Mouse (Mus musculus): ENCODE measurements around the gene Kazn. TPM values are rescaled to one million over a fixed set of nuclear protein-coding genes. Genes with fewer than 3 reads are reported as not detected.
A peak's percentile ranks its signal among the peaks of the same experiment; 100 is the strongest.

Kazn gene
- total and polyA plus RNA-seq, 2 experiments from 2014 or later: 25.6 to 70.2 TPM

GRCm38 (mm10) chr4:142083762-142084130, 155.5 kb downstream of the Kazn start:
- under 1% methylated on average over 26 of the region's 29 CpGs for WGBS
- Histone ChIP-seq H3K9ac (replicated peaks; ENCODE audit: low read length, poor library complexity, severe bottlenecking) (peak overlapping the region; percentile 44), H3K27me3 (ENCODE audit: insufficient read depth, low read length) (peaks cover 13% of the 10 kb centered on the region), H3K36me3 (ENCODE audit: insufficient read depth, low read length) (no peaks in the 10 kb centered on the region), H3K4me3 (ENCODE audit: low read depth, low read length) (peak overlapping the region; percentile 58), H3K27ac (ENCODE audit: low read depth, low read length) (no peak overlapping the region), H3K9me3 (ENCODE audit: low read length) (no peaks in the 10 kb centered on the region), H3K4me2 (ENCODE audit: low read depth, low read length, poor library complexity, severe bottlenecking) (peak overlapping the region; percentile 100), H3K4me1 (ENCODE audit: insufficient read depth, low read length) (peaks cover 11% of the 10 kb centered on the region; the same call in 1 of the 2 replicates)
- DNase-seq (ENCODE audit: low spot score) (peak; percentile 56), ATAC-seq (ENCODE audit: low FRiP score) (peak; percentile 44; the same call in 1 of the 2 replicates)
- peak; percentile 65 for TF ChIP-seq CTCF (IDR thresholded peaks at IDR 0.05)

GRCm38 (mm10) chr4:142083193-142083592, 156.0 kb downstream of the Kazn start:
- TF ChIP-seq CTCF (IDR thresholded peaks at IDR 0.05): no peak
- 55% methylated on average over 6 of the region's 6 CpGs for WGBS
- no peak for ATAC-seq (ENCODE audit: low FRiP score)
- Histone ChIP-seq H3K27ac (ENCODE audit: low read depth, low read length) (no peak overlapping the region), H3K4me3 (ENCODE audit: low read depth, low read length) (peak overlapping the region; percentile 58), H3K36me3 (ENCODE audit: insufficient read depth, low read length) (no peaks in the 10 kb centered on the region), H3K4me2 (ENCODE audit: low read depth, low read length, poor library complexity, severe bottlenecking) (peak overlapping the region; percentile 100), H3K9ac (replicated peaks; ENCODE audit: low read length, poor library complexity, severe bottlenecking) (no peak overlapping the region), H3K9me3 (ENCODE audit: low read length) (no peaks in the 10 kb centered on the region), H3K4me1 (ENCODE audit: insufficient read depth, low read length) (peaks cover 11% of the 10 kb centered on the region; the same call in 1 of the 2 replicates), H3K27me3 (ENCODE audit: insufficient read depth, low read length) (peaks cover 13% of the 10 kb centered on the region)
- DNase-seq (ENCODE audit: low spot score): no peak

GRCm38 (mm10) chr4:142082703-142083102, 156.5 kb downstream of the Kazn start:
- Histone ChIP-seq H3K9me3 (ENCODE audit: low read length) (no peaks in the 10 kb centered on the region), H3K27me3 (ENCODE audit: insufficient read depth, low read length) (peaks cover 13% of the 10 kb centered on the region), H3K4me3 (ENCODE audit: low read depth, low read length) (no peak overlapping the region), H3K4me1 (ENCODE audit: insufficient read depth, low read length) (peaks cover 11% of the 10 kb centered on the region; the same call in 1 of the 2 replicates), H3K27ac (ENCODE audit: low read depth, low read length) (no peak overlapping the region), H3K9ac (replicated peaks; ENCODE audit: low read length, poor library complexity, severe bottlenecking) (no peak overlapping the region), H3K36me3 (ENCODE audit: insufficient read depth, low read length) (no peaks in the 10 kb centered on the region), H3K4me2 (ENCODE audit: low read depth, low read length, poor library complexity, severe bottlenecking) (no peak overlapping the region)
- no peak for TF ChIP-seq CTCF (IDR thresholded peaks at IDR 0.05)
- no peak for ATAC-seq (ENCODE audit: low FRiP score)
- WGBS: 75% methylated on average over 4 of the region's 4 CpGs
- no peak for DNase-seq (ENCODE audit: low spot score)

- Histone ChIP-seq H3K27me3 (ENCODE audit: insufficient read depth, low read length) (peaks cover 13% of the 10 kb centered on the region), H3K4me2 (ENCODE audit: low read depth, low read length, poor library complexity, severe bottlenecking) (no peak overlapping the region), H3K9ac (replicated peaks; ENCODE audit: low read length, poor library complexity, severe bottlenecking) (no peak overlapping the region), H3K27ac (ENCODE audit: low read depth, low read length) (no peak overlapping the region; the same call in 1 of the 2 replicates), H3K4me3 (ENCODE audit: low read depth, low read length) (no peak overlapping the region), H3K36me3 (ENCODE audit: insufficient read depth, low read length) (no peaks in the 10 kb centered on the region), H3K9me3 (ENCODE audit: low read length) (no peaks in the 10 kb centered on the region), H3K4me1 (ENCODE audit: insufficient read depth, low read length) (peaks cover 11% of the 10 kb centered on the region; the same call in 1 of the 2 replicates)
- 59% methylated on average over 13 of the region's 13 CpGs for WGBS
- TF ChIP-seq CTCF (IDR thresholded peaks at IDR 0.05): no peak
- DNase-seq (ENCODE audit: low spot score) (peak; percentile 29), ATAC-seq (ENCODE audit: low FRiP score) (no peak)
These were observed 157.4 kb downstream of the Kazn start for GRCm38 (mm10) chr4:142081631-142082283.

- H3K4me2 ChIP-seq (ENCODE audit: low read depth, low read length, poor library complexity, severe bottlenecking): no peak overlapping the region
- H3K36me3 ChIP-seq (ENCODE audit: insufficient read depth, low read length): no peaks in the 10 kb centered on the region
- DNase-seq (ENCODE audit: low spot score) (peak; percentile 84), ATAC-seq (ENCODE audit: low FRiP score) (no peak)
- peaks cover 13% of the 10 kb centered on the region for H3K27me3 ChIP-seq (ENCODE audit: insufficient read depth, low read length)
- no peaks in the 10 kb centered on the region for H3K9me3 ChIP-seq (ENCODE audit: low read length)
- H3K27ac ChIP-seq (ENCODE audit: low read depth, low read length): peak overlapping the region; percentile 12; the same call in 1 of the 2 replicates
- WGBS: 58% methylated on average over 17 of the region's 18 CpGs
- H3K9ac ChIP-seq (replicated peaks; ENCODE audit: low read length, poor library complexity, severe bottlenecking): no peak overlapping the region
- H3K4me1 ChIP-seq (ENCODE audit: insufficient read depth, low read length): peaks cover 11% of the 10 kb centered on the region; the same call in 1 of the 2 replicates
- no peak for TF ChIP-seq CTCF (IDR thresholded peaks at IDR 0.05)
- H3K4me3 ChIP-seq (ENCODE audit: low read depth, low read length): no peak overlapping the region
These were observed 158.1 kb downstream of the Kazn start for GRCm38 (mm10) chr4:142080901-142081630.

GRCm38 (mm10) chr4:142080487-142080767, 158.8 kb downstream of the Kazn start:
- H3K4me2 ChIP-seq (ENCODE audit: low read depth, low read length, poor library complexity, severe bottlenecking): no peak overlapping the region
- 0 out of 2 replicates have a peak overlapping the region, but pooled peaks have one; percentile 4 for H3K27ac ChIP-seq (ENCODE audit: low read depth, low read length)
- H3K36me3 ChIP-seq (ENCODE audit: insufficient read depth, low read length): no peaks in the 10 kb centered on the region
- no peaks in the 10 kb centered on the region for H3K9me3 ChIP-seq (ENCODE audit: low read length)
- peaks cover 11% of the 10 kb centered on the region for H3K27me3 ChIP-seq (ENCODE audit: insufficient read depth, low read length)
- DNase-seq (ENCODE audit: low spot score) (no peak), ATAC-seq (ENCODE audit: low FRiP score) (no peak)
- TF ChIP-seq CTCF (IDR thresholded peaks at IDR 0.05): no peak
- no peak overlapping the region for H3K4me3 ChIP-seq (ENCODE audit: low read depth, low read length)
- 71% methylated on average over 4 of the region's 4 CpGs for WGBS
- no peak overlapping the region for H3K9ac ChIP-seq (replicated peaks; ENCODE audit: low read length, poor library complexity, severe bottlenecking)
- peaks cover 11% of the 10 kb centered on the region; the same call in 1 of the 2 replicates for H3K4me1 ChIP-seq (ENCODE audit: insufficient read depth, low read length)

All from midbrain, postnatal 0 days (tissue).